In the genomic region with DNA sequence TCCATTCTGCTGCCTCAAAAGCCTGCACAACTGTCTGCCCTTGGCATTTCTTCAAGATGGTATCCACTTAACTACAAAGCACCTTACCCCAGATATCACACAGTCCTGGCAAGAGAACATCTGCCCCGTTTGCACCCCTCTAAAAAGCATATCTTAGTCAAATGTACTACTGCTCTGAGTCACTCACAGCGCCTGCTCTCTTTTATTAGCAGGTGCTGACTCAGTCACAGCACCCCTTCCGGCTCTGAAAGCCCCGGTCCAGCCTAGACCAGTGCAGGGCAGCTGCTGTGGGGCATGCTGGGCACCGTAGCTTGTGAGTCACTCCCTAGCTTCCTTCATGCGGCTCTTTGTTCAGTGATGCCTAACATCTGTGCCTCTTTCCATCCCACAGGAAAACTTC, we compare ENCODE assay signal across 11 mouse cellular contexts. TPM values are rescaled to one million over a fixed set of nuclear protein-coding genes. Genes with fewer than 3 reads are reported as not detected.
DNase-seq lines count a peak whose midpoint lies in the region; ATAC-seq and TF ChIP-seq lines count a peak whose summit lies in the region.
"Had no signal": no experiment of that assay in that cellular context is flagged by ENCODE, and none has a peak within 500 bp of the region (broad histone marks: within the 10 kb centered on the region; RNA-seq: fewer than 3 reads in every experiment).

No protein-coding gene starts in this region.

- no peak for ATAC-seq in heart, embryonic 11.5 days (replicated peaks; ENCODE audit: insufficient number of reproducible peaks, low FRiP score, low TSS enrichment)
- ATAC-seq in stomach, postnatal 0 days (ENCODE audit: low FRiP score, low TSS enrichment): peak; percentile 82

- TF ChIP-seq CTCF in bone marrow macrophage, adult 2 months (IDR thresholded peaks at IDR 0.05; ENCODE audit: low read depth, low read length): no peak
- no peak for TF ChIP-seq CTCF in stomach, postnatal 0 days (IDR thresholded peaks at IDR 0.05; ENCODE audit: low read depth)
- TF ChIP-seq CTCF in cerebellum, adult 2 months (IDR thresholded peaks at IDR 0.05; ENCODE audit: borderline replicate concordance, insufficient read depth, low read depth, low read length): no peak

- no peaks in the 10 kb centered on the region for H3K9me3 ChIP-seq in heart, embryonic 10.5 days
- no peaks in the 10 kb centered on the region for H3K9me3 ChIP-seq in heart, embryonic 11.5 days (replicated peaks; ENCODE audit: control insufficient read depth, low read length)
- no peaks in the 10 kb centered on the region for H3K9me3 ChIP-seq in stomach, postnatal 0 days (ENCODE audit: control insufficient read depth, low read length)
- H3K9me3 ChIP-seq: limb, embryonic 12.5 days; lung, embryonic 15.5 days had no signal

- no peak for TF ChIP-seq POLR2A in bone marrow macrophage, adult 2 months (IDR thresholded peaks at IDR 0.05; ENCODE audit: borderline replicate concordance, low read depth, low read length)
- no peak for TF ChIP-seq POLR2A in cerebellum, adult 2 months (IDR thresholded peaks at IDR 0.05; ENCODE audit: borderline replicate concordance, insufficient read depth, low read length)

- DNase-seq in heart, embryonic 10.5 days (ENCODE audit: low spot score): peak; percentile 72
- peak; percentile 22 for DNase-seq in urinary bladder, postnatal 14 days (ENCODE audit: low spot score)
- no peak for DNase-seq in urinary bladder, postnatal 4 days (ENCODE audit: low spot score in 2 of 2)
- no peak for DNase-seq in stomach, postnatal 0 days (ENCODE audit: low spot score)
- no peak for DNase-seq in left cerebral cortex, postnatal 14 days (ENCODE audit: low spot score in 2 of 2)
- no peak for DNase-seq in cerebellum, adult 2 months
- DNase-seq: gastrocnemius, postnatal 36 days had no signal

- 68% methylated on average over 6 of the region's 6 CpGs for WGBS in heart, embryonic 10.5 days
- 62% methylated on average over 6 of the region's 6 CpGs for WGBS in heart, embryonic 11.5 days (ENCODE audit: insufficient replicate concordance)
- 41% methylated on average over 6 of the region's 6 CpGs for WGBS in stomach, postnatal 0 days
- WGBS in cerebellum, adult 2 months: 38% methylated on average over 6 of the region's 6 CpGs

- no peak overlapping the region for H3K4me2 ChIP-seq in heart, embryonic 11.5 days
- no peak overlapping the region for H3K4me2 ChIP-seq in stomach, postnatal 0 days (replicated peaks; ENCODE audit: low read depth)
- H3K4me2 ChIP-seq: limb, embryonic 12.5 days; lung, embryonic 15.5 days had no signal

- no peaks in the 10 kb centered on the region for H3K27me3 ChIP-seq in heart, embryonic 10.5 days (ENCODE audit: insufficient read depth, poor library complexity, severe bottlenecking)
- no peaks in the 10 kb centered on the region for H3K27me3 ChIP-seq in heart, embryonic 11.5 days (ENCODE audit: control insufficient read depth, insufficient read depth, low read length)
- no peaks in the 10 kb centered on the region for H3K27me3 ChIP-seq in stomach, postnatal 0 days (ENCODE audit: control insufficient read depth, insufficient read depth, low read length)
- H3K27me3 ChIP-seq in cerebellum, adult 2 months (ENCODE audit: control insufficient read depth, insufficient read depth, low read length): no peaks in the 10 kb centered on the region
- H3K27me3 ChIP-seq: limb, embryonic 12.5 days; lung, embryonic 15.5 days had no signal

- no peak for TF ChIP-seq EP300 in stomach, postnatal 0 days (optimal IDR thresholded peaks at IDR 0.05)

- no peak overlapping the region for H3K4me3 ChIP-seq in heart, embryonic 10.5 days
- H3K4me3 ChIP-seq in heart, embryonic 11.5 days (ENCODE audit: low read depth, low read length): no peak overlapping the region
- no peak overlapping the region for H3K4me3 ChIP-seq in bone marrow macrophage, adult 2 months (ENCODE audit: insufficient read depth, low read length)
- H3K4me3 ChIP-seq in stomach, postnatal 0 days (ENCODE audit: low read depth, low read length): no peak overlapping the region
- no peak overlapping the region for H3K4me3 ChIP-seq in cerebellum, adult 2 months (replicated peaks; ENCODE audit: insufficient read depth, low read depth, low read length)
- H3K4me3 ChIP-seq: limb, embryonic 12.5 days; lung, embryonic 15.5 days had no signal

- no peak overlapping the region for H3K27ac ChIP-seq in heart, embryonic 10.5 days
- H3K27ac ChIP-seq in heart, embryonic 11.5 days (ENCODE audit: low read depth, low read length): no peak overlapping the region
- H3K27ac ChIP-seq in bone marrow macrophage, adult 2 months (ENCODE audit: insufficient read depth, low read depth, low read length): peak overlapping the region; percentile 80
- H3K27ac ChIP-seq in stomach, postnatal 0 days (replicated peaks): no peak overlapping the region
- no peak overlapping the region for H3K27ac ChIP-seq in cerebellum, adult 2 months (ENCODE audit: insufficient read depth, low read length)
- H3K27ac ChIP-seq: limb, embryonic 12.5 days; lung, embryonic 15.5 days had no signal

- H3K9ac ChIP-seq in heart, embryonic 11.5 days (ENCODE audit: low read depth, low read length): no peak overlapping the region
- no peak overlapping the region for H3K9ac ChIP-seq in stomach, postnatal 0 days (ENCODE audit: low read length)
- H3K9ac ChIP-seq: limb, embryonic 12.5 days; lung, embryonic 15.5 days had no signal

- H3K36me3 ChIP-seq in heart, embryonic 10.5 days: no peaks in the 10 kb centered on the region
- H3K36me3 ChIP-seq in heart, embryonic 11.5 days (ENCODE audit: control insufficient read depth, insufficient read depth, low read length): no peaks in the 10 kb centered on the region
- H3K36me3 ChIP-seq in stomach, postnatal 0 days (ENCODE audit: control insufficient read depth, insufficient read depth, low read length): no peaks in the 10 kb centered on the region
- H3K36me3 ChIP-seq: limb, embryonic 12.5 days; lung, embryonic 15.5 days had no signal

- intact Hi-C loops in left cerebral cortex, postnatal 14 days (cut with DNase I): no loop called here

- no peaks in the 10 kb centered on the region; the same call in 1 of the 2 replicates for H3K4me1 ChIP-seq in heart, embryonic 10.5 days
- H3K4me1 ChIP-seq in heart, embryonic 11.5 days (ENCODE audit: control insufficient read depth, insufficient read depth, low read length): no peaks in the 10 kb centered on the region
- H3K4me1 ChIP-seq in bone marrow macrophage, adult 2 months (ENCODE audit: control insufficient read depth, insufficient read depth, low read length): peaks cover 31% of the 10 kb centered on the region
- no peaks in the 10 kb centered on the region for H3K4me1 ChIP-seq in stomach, postnatal 0 days (replicated peaks; ENCODE audit: control insufficient read depth, insufficient read depth)
- H3K4me1 ChIP-seq in cerebellum, adult 2 months (ENCODE audit: control insufficient read depth, insufficient read depth, low read length): peaks cover under 1% of the 10 kb centered on the region; the same call in 1 of the 2 replicates
- H3K4me1 ChIP-seq: limb, embryonic 12.5 days; lung, embryonic 15.5 days had no signal

RNA-seq across cellular contexts. Expression of gene Ccnl1, which starts 35.6 kb away (rescaled TPM):
- polyA plus RNA-seq in heart, embryonic 10.5 days (2016; fragmentation: Nextera tagmentation; extraction: Ambion mirVana): 78.4 and 85.9 TPM in 2 replicates
- 91.5 and 97.7 TPM in 2 replicates for polyA plus RNA-seq in heart, embryonic 11.5 days (2014; fragmentation: Nextera tagmentation; extraction: Ambion mirVana)
- polyA plus RNA-seq in bone marrow macrophage, adult 2 months (2012; ENCODE audit: insufficient read depth, insufficient read length, missing spikeins): 226 and 264 TPM in 2 replicates
- 51.4 and 54.3 TPM in 2 replicates for polyA plus RNA-seq in stomach, postnatal 0 days (2015; fragmentation: Nextera tagmentation; extraction: Ambion mirVana)
- 10 to 100 TPM; 45.7 to 50.8 TPM for total RNA-seq in left cerebral cortex, postnatal 14 days (2021)
- polyA plus RNA-seq in cerebellum, adult 2 months (2012; rRNA removed): 85.6 and 96.7 TPM in 2 replicates

Comparison
In these comparisons a context has a peak if more than half of its experiments do, and no peak if none do; other contexts are left out.
1. DNase-seq: peak in heart, embryonic 10.5 days (single experiment) and urinary bladder, postnatal 14 days (single experiment); none in urinary bladder, postnatal 4 days (0 of 2), stomach, postnatal 0 days (single experiment), left cerebral cortex, postnatal 14 days (0 of 2) and cerebellum, adult 2 months (0 of 2).